Mouse (Mus musculus) ovary, adult 18-20 months (tissue): ENCODE results near the gene Hcn2.
A peak's percentile ranks its signal among the peaks of the same experiment; 100 is the strongest.
"Not testable (repeated sequence)": the region's sequence is repeated elsewhere in the genome, so short reads cannot be mapped to it uniquely, and the experiment has no call there.

ENCODE experiments used
- DNase-seq: peaks from one replicate; pipeline ENCODE4 v3.0.0; 2022; ENCODE audit warnings: low spot score, mixed read lengths

Gene Hcn2

GRCm38 (mm10) chr10:79687513-79687912, 28.9 kb upstream of the Hcn2 start:
- DNase-seq = no peak

- no peak for DNase-seq
Measured at GRCm38 (mm10) chr10:79688720-79689119, 27.7 kb upstream of the Hcn2 start, which contains the start of gene Gzmm. Gene Gzmm (plus strand): TSS chr10:79689020.

GRCm38 (mm10) chr10:79689178-79689577, 27.3 kb upstream of the Hcn2 start:
- no peak for DNase-seq

GRCm38 (mm10) chr10:79691986-79692548, 24.4 kb upstream of the Hcn2 start:
- DNase-seq = no peak

- no peak for DNase-seq
Measured at GRCm38 (mm10) chr10:79693580-79694378, 22.7 kb upstream of the Hcn2 start.

GRCm38 (mm10) chr10:79694379-79694655, 22.1 kb upstream of the Hcn2 start:
- DNase-seq = no peak

- peak; percentile 50 for DNase-seq
Measured at GRCm38 (mm10) chr10:79695231-79696128, 21.0 kb upstream of the Hcn2 start.

- no peak for DNase-seq
Measured at GRCm38 (mm10) chr10:79696129-79696651, 20.2 kb upstream of the Hcn2 start.

- no peak for DNase-seq
Measured at GRCm38 (mm10) chr10:79697916-79698315, 18.5 kb upstream of the Hcn2 start.

- no peak for DNase-seq
Measured at GRCm38 (mm10) chr10:79698459-79698858, 18.0 kb upstream of the Hcn2 start.

GRCm38 (mm10) chr10:79700676-79701075, 15.8 kb upstream of the Hcn2 start:
- no peak for DNase-seq

GRCm38 (mm10) chr10:79701443-79702129, 14.8 kb upstream of the Hcn2 start:
- no peak for DNase-seq

GRCm38 (mm10) chr10:79702970-79703369, 13.5 kb upstream of the Hcn2 start:
- not testable (repeated sequence) for DNase-seq

- no peak for DNase-seq
Measured at GRCm38 (mm10) chr10:79703541-79703940, 12.9 kb upstream of the Hcn2 start.

- DNase-seq = peak; percentile 99
Measured at GRCm38 (mm10) chr10:79704065-79704969, 12.1 kb upstream of the Hcn2 start, which contains the start of gene Bsg. Gene Bsg (plus strand): TSS chr10:79704491.

GRCm38 (mm10) chr10:79704970-79705360, 11.5 kb upstream of the Hcn2 start:
- no peak for DNase-seq

- no peak for DNase-seq
Measured at GRCm38 (mm10) chr10:79705951-79706350, 10.5 kb upstream of the Hcn2 start.

GRCm38 (mm10) chr10:79706406-79707094, 9.9 kb upstream of the Hcn2 start:
- no peak for DNase-seq

- DNase-seq = no peak
Measured at GRCm38 (mm10) chr10:79707162-79707561, 9.3 kb upstream of the Hcn2 start.

GRCm38 (mm10) chr10:79707759-79708158, 8.7 kb upstream of the Hcn2 start:
- DNase-seq = no peak
